Mouse (Mus musculus): ENCODE measurements at regions not wholly inside any gene's neighbourhood (a gene's known extent, or its start where the extent isn't known, plus 50 kb on each side); places are given as distances from the start of the nearest gene placed in this dataset.
A peak's percentile ranks its signal among the peaks of the same experiment; 100 is the strongest.

DNA sequence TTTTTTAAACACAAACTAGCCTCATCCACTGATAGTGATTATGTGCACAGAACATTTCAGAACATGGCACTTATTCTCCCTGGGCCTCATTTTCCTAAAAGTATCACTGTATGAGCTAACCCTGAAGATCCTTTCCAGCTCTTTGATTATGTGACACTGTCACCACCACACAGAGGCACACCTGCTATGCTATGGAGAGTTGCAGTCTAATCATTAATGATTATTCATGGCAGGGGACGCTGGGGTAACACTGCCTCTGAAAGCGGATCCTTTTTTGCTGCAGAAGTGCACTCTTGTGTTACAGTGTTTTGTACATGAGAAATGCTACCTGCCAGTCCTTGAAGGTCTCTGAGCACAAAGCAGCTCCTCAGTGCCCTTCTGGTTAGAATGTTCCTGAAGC lies 615.3 kb upstream of the Fbxo33 start:
- Histone ChIP-seq H3K27me3 (ENCODE audit: control insufficient read depth, insufficient read depth, low read length) (no peaks in the 10 kb centered on the region), H3K36me3 (replicated peaks; ENCODE audit: control insufficient read depth, insufficient read depth) (no peaks in the 10 kb centered on the region), H3K9ac (no peak overlapping the region), H3K9me3 (ENCODE audit: control insufficient read depth, low read length) (no peaks in the 10 kb centered on the region), H3K4me2 (replicated peaks) (no peak overlapping the region), H3K27ac (no peak overlapping the region), H3K4me3 (replicated peaks; ENCODE audit: low read length) (no peak overlapping the region), H3K4me1 (replicated peaks; ENCODE audit: control insufficient read depth, insufficient read depth, low read length) (no peaks in the 10 kb centered on the region)
- DNase-seq (ENCODE audit: low spot score): no peak
- WGBS: 48% methylated on average over 2 of the region's 2 CpGs
- ATAC-seq (ENCODE audit: low FRiP score): no peak

GRCm38 (mm10) chr12:59822918-59823317 lies 603.4 kb upstream of the Fbxo33 start:
- Histone ChIP-seq H3K4me1 (replicated peaks; ENCODE audit: control insufficient read depth, insufficient read depth, low read length) (no peaks in the 10 kb centered on the region), H3K9me3 (ENCODE audit: control insufficient read depth, low read length) (no peaks in the 10 kb centered on the region), H3K9ac (no peak overlapping the region), H3K27ac (no peak overlapping the region), H3K4me3 (replicated peaks; ENCODE audit: low read length) (no peak overlapping the region), H3K27me3 (ENCODE audit: control insufficient read depth, insufficient read depth, low read length) (no peaks in the 10 kb centered on the region), H3K4me2 (replicated peaks) (no peak overlapping the region), H3K36me3 (replicated peaks; ENCODE audit: control insufficient read depth, insufficient read depth) (no peaks in the 10 kb centered on the region)
- ATAC-seq (ENCODE audit: low FRiP score): no peak
- DNase-seq (ENCODE audit: low spot score): no peak
- WGBS: 83% methylated on average over 3 of the region's 3 CpGs

DNA sequence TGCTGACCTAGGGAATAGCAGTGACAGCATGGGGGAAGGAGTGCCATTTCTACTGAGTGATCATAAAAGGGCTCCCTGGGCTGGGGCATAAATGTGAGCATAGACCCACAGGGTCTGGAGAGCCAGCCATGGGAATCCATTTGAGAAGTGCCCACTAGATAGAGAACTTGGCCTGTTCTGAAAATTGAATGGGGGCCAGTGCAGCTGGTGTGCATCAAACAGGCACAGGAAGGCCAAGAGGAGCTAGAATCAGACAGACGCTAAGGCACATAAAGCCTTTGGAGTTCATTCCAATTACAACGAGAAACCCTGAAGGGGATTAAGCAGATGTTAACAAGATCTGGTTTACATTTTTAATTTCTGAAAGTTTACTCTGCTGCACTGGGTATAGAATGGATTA lies 602.9 kb upstream of the Fbxo33 start:
- H3K27me3 ChIP-seq (ENCODE audit: control insufficient read depth, insufficient read depth, low read length): no peaks in the 10 kb centered on the region
- no peak overlapping the region for H3K27ac ChIP-seq
- no peaks in the 10 kb centered on the region for H3K4me1 ChIP-seq (replicated peaks; ENCODE audit: control insufficient read depth, insufficient read depth, low read length)
- no peak for ATAC-seq (ENCODE audit: low FRiP score)
- no peaks in the 10 kb centered on the region for H3K9me3 ChIP-seq (ENCODE audit: control insufficient read depth, low read length)
- 71% methylated on average over 2 of the region's 2 CpGs for WGBS
- H3K4me3 ChIP-seq (replicated peaks; ENCODE audit: low read length): no peak overlapping the region
- no peak overlapping the region for H3K4me2 ChIP-seq (replicated peaks)
- no peak for DNase-seq (ENCODE audit: low spot score)
- H3K9ac ChIP-seq: no peak overlapping the region
- H3K36me3 ChIP-seq (replicated peaks; ENCODE audit: control insufficient read depth, insufficient read depth): no peaks in the 10 kb centered on the region

GRCm38 (mm10) chr12:59821698-59822097 lies 602.2 kb upstream of the Fbxo33 start:
- WGBS: 76% methylated on average over 2 of the region's 2 CpGs
- Histone ChIP-seq H3K9ac (no peak overlapping the region), H3K27me3 (ENCODE audit: control insufficient read depth, insufficient read depth, low read length) (no peaks in the 10 kb centered on the region), H3K4me2 (replicated peaks) (no peak overlapping the region), H3K36me3 (replicated peaks; ENCODE audit: control insufficient read depth, insufficient read depth) (no peaks in the 10 kb centered on the region), H3K27ac (no peak overlapping the region), H3K9me3 (ENCODE audit: control insufficient read depth, low read length) (no peaks in the 10 kb centered on the region), H3K4me1 (replicated peaks; ENCODE audit: control insufficient read depth, insufficient read depth, low read length) (no peaks in the 10 kb centered on the region), H3K4me3 (replicated peaks; ENCODE audit: low read length) (no peak overlapping the region)
- DNase-seq (ENCODE audit: low spot score) (no peak), ATAC-seq (ENCODE audit: low FRiP score) (no peak)

DNA sequence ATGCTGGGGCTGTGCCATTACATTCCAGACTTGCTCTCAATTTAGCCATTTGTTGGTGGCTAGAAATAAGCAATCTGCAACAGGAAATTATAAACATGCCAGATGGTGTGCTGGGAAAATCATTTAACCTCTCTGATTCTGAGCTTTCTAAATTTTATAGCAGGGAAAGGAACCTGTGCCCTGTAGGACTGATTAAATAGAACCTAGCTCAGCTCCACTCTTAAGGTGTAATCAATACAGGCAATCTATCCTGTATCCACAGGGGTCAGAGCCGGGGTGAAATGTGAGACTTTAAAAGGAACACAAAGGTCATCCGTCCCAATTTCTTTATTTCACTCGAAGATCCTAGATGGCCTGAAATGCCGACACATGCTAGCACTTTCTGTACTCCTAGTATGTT lies 596.4 kb upstream of the Fbxo33 start:
- Histone ChIP-seq H3K36me3 (replicated peaks; ENCODE audit: control insufficient read depth, insufficient read depth) (no peaks in the 10 kb centered on the region), H3K27ac (no peak overlapping the region), H3K4me3 (replicated peaks; ENCODE audit: low read length) (no peak overlapping the region), H3K4me1 (replicated peaks; ENCODE audit: control insufficient read depth, insufficient read depth, low read length) (no peaks in the 10 kb centered on the region), H3K27me3 (ENCODE audit: control insufficient read depth, insufficient read depth, low read length) (no peaks in the 10 kb centered on the region), H3K9me3 (ENCODE audit: control insufficient read depth, low read length) (no peaks in the 10 kb centered on the region), H3K4me2 (replicated peaks) (no peak overlapping the region), H3K9ac (no peak overlapping the region)
- 76% methylated on average over 4 of the region's 4 CpGs for WGBS
- DNase-seq (ENCODE audit: low spot score) (no peak), ATAC-seq (ENCODE audit: low FRiP score) (no peak)

GRCm38 (mm10) chr12:59814356-59814755 lies 594.8 kb upstream of the Fbxo33 start:
- no peaks in the 10 kb centered on the region for H3K4me1 ChIP-seq (replicated peaks; ENCODE audit: control insufficient read depth, insufficient read depth, low read length)
- no peak overlapping the region for H3K9ac ChIP-seq
- H3K27me3 ChIP-seq (ENCODE audit: control insufficient read depth, insufficient read depth, low read length): no peaks in the 10 kb centered on the region
- no peak overlapping the region for H3K4me2 ChIP-seq (replicated peaks)
- H3K36me3 ChIP-seq (replicated peaks; ENCODE audit: control insufficient read depth, insufficient read depth): no peaks in the 10 kb centered on the region
- 90% methylated on average over 13 of the region's 13 CpGs for WGBS
- H3K4me3 ChIP-seq (replicated peaks; ENCODE audit: low read length): no peak overlapping the region
- DNase-seq (ENCODE audit: low spot score) (no peak), ATAC-seq (ENCODE audit: low FRiP score) (no peak)
- no peak overlapping the region for H3K27ac ChIP-seq
- H3K9me3 ChIP-seq (ENCODE audit: control insufficient read depth, low read length): no peaks in the 10 kb centered on the region

- H3K36me3 ChIP-seq (replicated peaks; ENCODE audit: control insufficient read depth, insufficient read depth): no peaks in the 10 kb centered on the region
- no peak overlapping the region for H3K4me3 ChIP-seq (replicated peaks; ENCODE audit: low read length)
- H3K27me3 ChIP-seq (ENCODE audit: control insufficient read depth, insufficient read depth, low read length): no peaks in the 10 kb centered on the region
- no peaks in the 10 kb centered on the region for H3K9me3 ChIP-seq (ENCODE audit: control insufficient read depth, low read length)
- no peak overlapping the region for H3K9ac ChIP-seq
- H3K27ac ChIP-seq: no peak overlapping the region
- WGBS: 31% methylated on average over 2 of the region's 2 CpGs
- DNase-seq (ENCODE audit: low spot score) (no peak), ATAC-seq (ENCODE audit: low FRiP score) (no peak)
- H3K4me1 ChIP-seq (replicated peaks; ENCODE audit: control insufficient read depth, insufficient read depth, low read length): no peaks in the 10 kb centered on the region
- no peak overlapping the region for H3K4me2 ChIP-seq (replicated peaks)
Observed at GRCm38 (mm10) chr12:59809224-59809623, 589.7 kb upstream of the Fbxo33 start.

DNA sequence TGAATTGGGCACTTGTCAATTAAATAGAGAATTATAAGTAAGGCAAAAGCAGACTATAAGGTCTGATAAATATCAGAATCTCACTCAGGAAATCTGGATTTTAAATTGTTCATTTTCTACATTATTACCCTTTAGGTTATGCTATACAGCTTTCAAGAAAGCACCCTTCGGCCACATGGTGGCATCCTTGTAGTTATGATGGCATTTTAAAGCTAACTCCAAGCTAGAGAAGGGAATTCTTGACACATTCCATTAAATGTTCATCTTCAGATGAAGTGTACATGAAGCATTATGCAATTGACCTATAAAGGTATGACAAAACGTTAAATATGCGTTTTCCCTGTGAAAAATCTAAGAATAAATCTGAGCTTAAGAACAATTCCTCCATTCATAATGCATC lies 578.5 kb upstream of the Fbxo33 start:
- WGBS: 43% methylated on average over 3 of the region's 3 CpGs
- Histone ChIP-seq H3K27me3 (ENCODE audit: control insufficient read depth, insufficient read depth, low read length) (no peaks in the 10 kb centered on the region), H3K9me3 (ENCODE audit: control insufficient read depth, low read length) (no peaks in the 10 kb centered on the region), H3K36me3 (replicated peaks; ENCODE audit: control insufficient read depth, insufficient read depth) (no peaks in the 10 kb centered on the region), H3K4me2 (replicated peaks) (no peak overlapping the region), H3K4me1 (replicated peaks; ENCODE audit: control insufficient read depth, insufficient read depth, low read length) (no peaks in the 10 kb centered on the region), H3K27ac (no peak overlapping the region), H3K9ac (no peak overlapping the region), H3K4me3 (replicated peaks; ENCODE audit: low read length) (no peak overlapping the region)
- DNase-seq (ENCODE audit: low spot score) (peak; percentile 76), ATAC-seq (ENCODE audit: low FRiP score) (0 out of 2 replicates have a peak, but pooled peaks have one; percentile 53)

- no peaks in the 10 kb centered on the region for H3K36me3 ChIP-seq (replicated peaks; ENCODE audit: control insufficient read depth, insufficient read depth)
- 54% methylated on average over 4 of the region's 4 CpGs for WGBS
- no peak overlapping the region for H3K9ac ChIP-seq
- DNase-seq (ENCODE audit: low spot score) (no peak), ATAC-seq (ENCODE audit: low FRiP score) (no peak)
- no peak overlapping the region for H3K27ac ChIP-seq
- H3K27me3 ChIP-seq (ENCODE audit: control insufficient read depth, insufficient read depth, low read length): no peaks in the 10 kb centered on the region
- H3K4me1 ChIP-seq (replicated peaks; ENCODE audit: control insufficient read depth, insufficient read depth, low read length): no peaks in the 10 kb centered on the region
- H3K4me3 ChIP-seq (replicated peaks; ENCODE audit: low read length): no peak overlapping the region
- no peaks in the 10 kb centered on the region for H3K9me3 ChIP-seq (ENCODE audit: control insufficient read depth, low read length)
- no peak overlapping the region for H3K4me2 ChIP-seq (replicated peaks)
Observed at GRCm38 (mm10) chr12:59791473-59791872, 571.9 kb upstream of the Fbxo33 start.

GRCm38 (mm10) chr12:59786831-59787230 lies 567.3 kb upstream of the Fbxo33 start:
- H3K4me2 ChIP-seq (replicated peaks): no peak overlapping the region
- H3K4me3 ChIP-seq (replicated peaks; ENCODE audit: low read length): no peak overlapping the region
- H3K9ac ChIP-seq: no peak overlapping the region
- H3K4me1 ChIP-seq (replicated peaks; ENCODE audit: control insufficient read depth, insufficient read depth, low read length): no peaks in the 10 kb centered on the region
- ATAC-seq (ENCODE audit: low FRiP score) (no peak), DNase-seq (ENCODE audit: low spot score) (no peak)
- 53% methylated on average over 4 of the region's 4 CpGs for WGBS
- no peak overlapping the region for H3K27ac ChIP-seq
- no peaks in the 10 kb centered on the region for H3K9me3 ChIP-seq (ENCODE audit: control insufficient read depth, low read length)
- H3K36me3 ChIP-seq (replicated peaks; ENCODE audit: control insufficient read depth, insufficient read depth): no peaks in the 10 kb centered on the region
- H3K27me3 ChIP-seq (ENCODE audit: control insufficient read depth, insufficient read depth, low read length): no peaks in the 10 kb centered on the region

Measured in hindbrain, embryonic 14.5 days (tissue).